Mouse (Mus musculus) olfactory bulb, adult 2 months (tissue): ENCODE results near the gene Chd1l. TPM values are rescaled to one million over a fixed set of nuclear protein-coding genes. Genes with fewer than 3 reads are reported as not detected.

Experiments used
- H3K27ac ChIP-seq: fragments of 200-500 bp; 2 replicates; pipeline ENCODE4 v1.5.1; 2012; ENCODE audit warnings: low read depth, low read length; ENCODE audit not compliant: insufficient read depth
- H3K4me1 ChIP-seq: fragments of 200-500 bp; 2 replicates; pipeline ENCODE4 v1.6.1; 2012; ENCODE audit warnings: low read length; ENCODE audit not compliant: control insufficient read depth, insufficient read depth
- H3K4me3 ChIP-seq: fragments of 200-500 bp; 2 replicates; pipeline ENCODE4 v1.5.1; 2012; ENCODE audit warnings: mild to moderate bottlenecking, low read depth, low read length, moderate library complexity; ENCODE audit not compliant: insufficient read depth
- CTCF ChIP-seq: fragments of 200-500 bp; IDR thresholded peaks from 2 replicates; pipeline ENCODE4 v1.5.1; 2012; ENCODE audit warnings: low read depth, mild to moderate bottlenecking, low read length, moderate library complexity; ENCODE audit not compliant: insufficient read depth
- POLR2A ChIP-seq: fragments of 200-500 bp; IDR thresholded peaks from 2 replicates; pipeline ENCODE4 v1.6.1; 2012; ENCODE audit warnings: mild to moderate bottlenecking, low read depth, low read length, moderate library complexity; ENCODE audit not compliant: insufficient read depth
- WGBS: fragments of 180-500 bp; shearing (Covaris S2); methylation state at CpG from one replicate; pipeline ENCODE4 v1.1.7; 2018; 5-methylcytosine and 5-hydroxymethylcytosine counted together
- polyA plus RNA-seq: library from polyadenylated mRNA; stranded (reverse); fragments of >200 nt; gene quantifications from 2 replicates; pipeline ENCODE4 v1.2.4, GENCODE M21; 2012; ENCODE audit warnings: low replicate concordance; ENCODE audit not compliant: missing spikeins, insufficient read depth, insufficient read length

Gene Chd1l
- polyA plus RNA-seq = not detected in 2 replicates

DNA sequence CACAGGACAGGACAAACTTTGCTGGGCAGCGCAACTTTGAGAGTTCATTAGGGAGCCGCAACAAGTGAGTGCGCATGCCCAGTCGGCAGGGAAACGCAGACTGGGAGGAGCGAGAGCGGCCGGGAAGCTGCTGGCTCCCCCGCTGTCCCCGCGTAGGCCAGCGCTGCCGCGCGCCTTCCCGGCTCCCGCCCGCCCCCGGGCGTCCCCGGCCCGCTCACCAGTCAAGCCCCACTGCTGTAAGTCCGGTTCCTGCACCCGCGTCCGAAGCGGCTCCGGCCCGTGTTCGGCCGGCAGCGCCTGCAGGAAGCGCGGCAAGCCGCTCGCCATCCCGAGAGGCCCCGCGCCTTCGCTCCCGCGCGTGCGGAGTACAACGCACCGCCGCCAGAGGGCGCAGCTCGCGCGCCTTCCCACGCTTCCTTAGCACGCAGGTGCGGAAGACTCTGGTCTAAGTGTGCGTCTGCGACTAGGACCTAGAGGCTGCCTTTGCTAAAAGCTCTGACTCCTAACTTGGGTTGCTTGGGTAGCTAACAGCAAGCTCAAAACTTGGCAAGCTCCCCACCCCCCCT is at the start of gene Chd1l:
TSS of gene Chd1l (minus strand) at position 359 of the 566 bp plus-strand sequence.
- H3K4me1 ChIP-seq = peaks cover 3% of the 10 kb centered on the region; the same call in 1 of the 2 replicates
- peak; percentile 99 for TF ChIP-seq CTCF
- peak; percentile 73 for TF ChIP-seq POLR2A
- under 1% methylated on average over 56 of the region's 56 CpGs for WGBS
- H3K4me3 ChIP-seq = peak within 1 kb of the TSS; percentile 74
- H3K27ac ChIP-seq = peak within 1 kb of the TSS; percentile 78; the same call in 1 of the 2 replicates

DNA sequence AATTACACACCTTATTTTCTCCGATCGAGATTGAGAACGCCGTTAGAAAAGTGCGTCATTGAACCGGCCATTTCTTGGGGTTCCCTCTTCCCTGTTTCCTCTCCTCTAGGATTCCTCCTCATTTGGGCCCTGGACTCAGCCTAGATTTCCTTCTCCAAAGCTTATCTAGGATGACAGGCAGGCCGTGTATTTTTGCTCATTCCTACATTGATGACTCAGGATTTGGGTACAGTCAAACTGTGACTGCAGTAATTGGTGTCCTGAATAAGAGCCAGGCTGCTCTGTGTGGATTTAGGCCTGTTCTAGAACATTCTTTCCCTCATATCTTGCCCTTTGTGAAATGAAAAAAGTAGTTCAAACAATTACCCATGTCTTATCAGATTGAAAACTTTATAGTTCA is 49.7 kb upstream of the Chd1l start:
- Histone ChIP-seq H3K27ac (no peak overlapping the region), H3K4me3 (no peak overlapping the region), H3K4me1 (peaks cover 8% of the 10 kb centered on the region; the same call in 1 of the 2 replicates)
- TF ChIP-seq CTCF = no peak
- no peak for TF ChIP-seq POLR2A
- WGBS = 88% methylated on average over 7 of the region's 7 CpGs

DNA sequence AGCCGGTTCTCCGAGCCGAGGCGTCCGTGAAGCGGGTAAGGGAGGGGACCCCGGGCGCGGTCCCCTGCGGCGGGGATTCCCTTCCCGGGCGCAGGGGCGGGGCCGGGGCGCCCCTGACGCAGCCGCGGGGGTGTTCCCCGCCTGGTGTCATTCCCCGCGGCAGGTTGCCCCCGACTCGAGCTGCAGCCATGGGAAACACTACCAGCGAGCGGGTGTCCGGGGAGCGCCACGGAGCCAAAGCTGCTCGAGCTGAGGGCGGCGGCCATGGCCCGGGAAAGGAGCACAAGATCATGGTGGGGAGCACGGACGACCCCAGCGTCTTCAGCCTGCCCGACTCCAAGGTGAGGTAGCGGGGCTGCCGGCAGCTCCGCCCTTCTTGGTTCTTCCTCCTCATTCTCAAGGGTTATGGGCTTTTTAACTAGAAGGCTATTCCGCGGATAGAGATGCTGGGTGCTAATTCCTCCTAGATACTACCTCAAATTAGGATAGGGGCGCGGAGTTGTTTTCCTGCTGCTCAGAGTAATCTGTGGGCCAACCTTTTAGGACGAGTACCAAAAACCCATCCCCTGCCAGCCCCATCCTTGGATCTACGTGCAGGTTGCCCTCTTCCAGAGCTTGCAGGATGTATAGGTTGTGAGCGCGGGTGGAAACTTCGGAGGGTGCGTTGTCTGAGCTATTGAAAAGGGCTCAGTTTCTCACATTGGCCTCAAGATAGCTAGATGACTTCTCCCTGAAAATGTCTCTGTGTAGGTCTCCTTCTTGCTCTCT is 48.6 kb upstream of the Chd1l start:
- no peak for TF ChIP-seq CTCF
- TF ChIP-seq POLR2A = no peak
- H3K27ac ChIP-seq = no peak overlapping the region
- WGBS = under 1% methylated on average over 50 of the region's 50 CpGs
- peak overlapping the region; percentile 61 for H3K4me3 ChIP-seq
- peaks cover 8% of the 10 kb centered on the region; the same call in 1 of the 2 replicates for H3K4me1 ChIP-seq

DNA sequence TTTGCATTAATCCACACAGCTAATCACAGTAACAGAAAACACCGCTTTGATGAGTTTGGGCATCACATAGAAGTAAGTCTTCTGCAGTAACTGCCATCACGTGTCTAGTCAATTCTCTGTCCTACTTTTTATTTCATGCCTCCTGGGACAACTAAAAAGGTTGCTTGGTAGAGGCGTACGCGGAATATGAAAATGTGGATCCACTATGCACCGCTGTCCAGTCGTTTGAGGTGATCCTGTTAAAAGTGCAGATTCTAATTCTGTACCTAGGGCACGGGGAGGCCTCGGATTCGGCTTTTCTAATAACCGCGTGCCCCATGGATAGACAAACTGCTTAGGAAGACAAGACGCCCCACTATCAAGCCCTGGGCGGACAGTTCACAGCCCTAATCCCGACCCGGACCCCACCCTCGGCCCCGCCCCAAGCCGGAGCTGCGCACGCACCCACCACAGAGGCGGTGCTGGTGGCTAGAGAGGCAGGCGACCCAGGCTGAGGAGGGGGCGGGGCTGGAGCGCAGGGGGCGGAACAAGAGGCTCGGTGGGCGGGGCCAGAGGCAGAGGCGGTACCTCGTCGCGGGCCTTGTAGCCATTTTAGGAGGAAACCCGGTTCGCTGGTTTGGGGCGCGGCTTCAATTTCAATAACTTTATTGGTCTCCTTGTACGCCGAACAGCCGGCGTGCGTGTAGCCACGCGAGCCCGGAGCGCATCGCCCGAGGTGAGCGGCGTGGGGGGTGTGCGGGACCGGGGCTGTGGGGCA is 47.8 kb upstream of the Chd1l start, which contains the start of gene Prkab2:
TSS of gene Prkab2 (plus strand) at position 539 of the 757 bp plus-strand sequence.
- Histone ChIP-seq H3K4me3 (peak within 1 kb of the TSS; percentile 61), H3K4me1 (peaks cover 8% of the 10 kb centered on the region; the same call in 1 of the 2 replicates), H3K27ac (peak within 1 kb of the TSS; percentile 63)
- 2% methylated on average over 51 of the region's 51 CpGs for WGBS
- TF ChIP-seq POLR2A (peak; percentile 45), CTCF (no peak)

DNA sequence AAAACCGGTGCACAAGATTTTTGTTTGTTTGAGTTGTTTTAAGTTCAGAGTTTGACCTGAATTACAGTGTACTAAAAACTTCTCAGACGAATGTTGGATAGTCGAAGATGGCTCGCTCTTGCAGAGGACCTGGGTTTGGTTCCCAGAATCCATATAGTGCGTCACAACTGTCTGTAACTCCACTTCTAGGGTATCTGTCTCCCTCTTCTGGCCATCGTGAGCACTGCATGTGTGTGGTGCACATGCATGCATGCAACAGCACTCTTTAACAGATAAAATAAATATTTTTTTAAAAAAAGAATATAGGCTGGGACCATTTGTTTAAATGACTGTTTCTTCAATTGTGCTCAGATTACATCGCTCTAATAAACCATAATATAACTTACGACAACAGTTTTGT is 44.9 kb upstream of the Chd1l start:
- Histone ChIP-seq H3K4me1 (no peaks in the 10 kb centered on the region), H3K4me3 (no peak overlapping the region), H3K27ac (no peak overlapping the region)
- TF ChIP-seq POLR2A = no peak
- no peak for TF ChIP-seq CTCF
- WGBS = 86% methylated on average over 8 of the region's 8 CpGs

DNA sequence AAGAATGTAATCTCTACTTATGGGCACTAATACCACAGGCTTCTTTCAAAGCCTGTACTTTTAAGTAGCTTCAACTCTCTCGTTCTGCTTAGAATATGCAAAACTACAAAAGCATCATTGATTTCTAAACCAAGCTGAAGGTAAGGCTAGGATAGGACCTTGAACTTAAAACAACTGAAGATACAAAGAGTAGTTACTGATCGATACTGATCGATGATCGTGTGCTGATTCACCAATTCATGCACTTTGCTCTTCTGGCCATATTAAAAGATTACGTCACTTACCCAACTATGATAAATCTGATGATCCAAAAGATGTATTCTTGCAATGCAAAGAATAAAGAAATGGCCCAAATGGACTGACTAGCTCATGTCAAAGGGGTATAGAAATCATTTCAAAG is 43.8 kb upstream of the Chd1l start:
- no peak for TF ChIP-seq POLR2A
- TF ChIP-seq CTCF = no peak
- WGBS = 88% methylated on average over 5 of the region's 5 CpGs
- no peak overlapping the region for H3K4me3 ChIP-seq
- H3K4me1 ChIP-seq = no peaks in the 10 kb centered on the region
- no peak overlapping the region for H3K27ac ChIP-seq

DNA sequence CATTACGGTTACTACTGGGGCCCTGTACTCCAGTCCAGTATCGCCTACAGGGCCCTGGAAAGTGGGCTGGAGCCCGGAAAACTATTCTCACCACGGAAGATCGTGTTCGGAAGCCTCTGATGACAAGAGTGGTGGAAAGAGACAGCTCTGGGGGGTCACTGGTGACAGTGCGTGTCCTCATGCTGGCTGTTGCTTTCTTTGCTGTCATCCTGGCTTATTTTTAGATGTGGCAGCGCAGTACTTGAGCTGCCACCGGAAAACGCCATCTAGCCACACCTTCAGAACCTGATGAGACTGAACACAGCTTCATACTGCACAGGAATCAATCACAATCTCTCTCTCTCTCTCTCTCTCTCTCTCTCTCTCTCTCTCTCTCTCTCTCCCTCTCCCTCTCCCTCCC is 41.6 kb upstream of the Chd1l start:
- TF ChIP-seq CTCF (no peak), POLR2A (no peak)
- Histone ChIP-seq H3K27ac (no peak overlapping the region), H3K4me1 (no peaks in the 10 kb centered on the region), H3K4me3 (no peak overlapping the region)
- WGBS = 86% methylated on average over 10 of the region's 10 CpGs

DNA sequence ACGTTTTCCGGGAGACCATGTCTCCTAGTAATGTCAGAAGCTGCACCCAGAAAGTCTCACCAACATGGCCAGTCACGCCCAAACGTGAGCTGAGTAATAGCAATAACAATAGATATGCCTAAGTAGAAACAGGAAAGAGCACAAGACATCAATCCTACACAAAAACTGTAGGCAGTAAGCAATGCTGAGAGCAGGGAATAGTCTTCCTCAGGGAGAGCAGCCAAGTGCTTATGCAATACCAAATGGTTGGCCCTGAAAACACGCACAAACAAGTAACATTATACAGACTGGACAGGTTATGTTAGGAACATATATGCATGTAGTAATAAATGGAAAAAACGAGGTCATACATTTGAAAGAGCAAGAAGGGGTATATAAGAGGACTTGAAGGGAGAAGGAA is 39.5 kb upstream of the Chd1l start:
- Histone ChIP-seq H3K27ac (no peak overlapping the region), H3K4me1 (no peaks in the 10 kb centered on the region), H3K4me3 (no peak overlapping the region)
- 82% methylated on average over 6 of the region's 6 CpGs for WGBS
- TF ChIP-seq POLR2A = no peak
- no peak for TF ChIP-seq CTCF
